ENCODE assay signal across 8 mouse cellular contexts in genomic region chr17:45886420-45887049, GRCm38 (mm10).
DNase-seq lines count a peak whose midpoint lies in the region; ATAC-seq and TF ChIP-seq lines count a peak whose summit lies in the region.

No protein-coding gene starts in this region.

- no peaks in the 10 kb centered on the region for H3K9me3 ChIP-seq in liver, postnatal 0 days (ENCODE audit: low read length)

- 0 out of 2 replicates have a peak overlapping the region, but pooled peaks have one; percentile 10 for H3K4me3 ChIP-seq in liver, postnatal 0 days (ENCODE audit: low read depth, low read length)

- TF ChIP-seq POLR2A in brain, embryonic 14.5 days (IDR thresholded peaks at IDR 0.05; ENCODE audit: borderline replicate concordance, extremely low read depth, insufficient read depth, insufficient read length, poor library complexity, severe bottlenecking), result no peak

- 26% methylated on average over 17 of the region's 17 CpGs for WGBS in liver, postnatal 0 days (ENCODE audit: insufficient replicate concordance)

- peak; percentile 20 for DNase-seq in brain, embryonic 14.5 days (ENCODE audit: low read depth)
- peak; percentile 83 for DNase-seq in forelimb bud, embryonic 11.5 days (ENCODE audit: low read depth, low spot score)
- DNase-seq in kidney, adult 11 months, result peak; percentile 70
- no peak for DNase-seq in liver, postnatal 0 days
- DNase-seq in thymus, postnatal 4 days, result no peak
- DNase-seq in right cerebral cortex, postnatal 36 days (ENCODE audit: low spot score in 2 of 2), result no peak
- no peak for DNase-seq in layer of hippocampus, adult 9-11 months

- peak overlapping the region; percentile 57 for H3K4me2 ChIP-seq in liver, postnatal 0 days (ENCODE audit: low read depth, low read length)

- peaks cover 14% of the 10 kb centered on the region for H3K4me1 ChIP-seq in liver, postnatal 0 days (ENCODE audit: insufficient read depth)

- TF ChIP-seq CTCF in brain, embryonic 14.5 days (IDR thresholded peaks at IDR 0.05; ENCODE audit: borderline replicate concordance, extremely low read depth, insufficient read depth, insufficient read length), result no peak
- TF ChIP-seq CTCF in liver, postnatal 0 days (IDR thresholded peaks at IDR 0.05; ENCODE audit: low read depth), result no peak

- peak; percentile 18 for ATAC-seq in liver, postnatal 0 days
- ATAC-seq in frontal cortex, adult (ENCODE audit: low TSS enrichment), result no peak

- H3K9ac ChIP-seq in liver, postnatal 0 days (replicated peaks), result peak overlapping the region; percentile 38

- H3K27ac ChIP-seq in liver, postnatal 0 days (ENCODE audit: low read depth), result peak overlapping the region; percentile 74

- H3K36me3 ChIP-seq in liver, postnatal 0 days (replicated peaks; ENCODE audit: insufficient read depth, low read length), result no peaks in the 10 kb centered on the region

- no peaks in the 10 kb centered on the region for H3K27me3 ChIP-seq in liver, postnatal 0 days (ENCODE audit: insufficient read depth, low read length)

- no peak for TF ChIP-seq EP300 in liver, postnatal 0 days (IDR thresholded peaks at IDR 0.05; ENCODE audit: low read depth)

Comparison
In these comparisons a context has a peak if more than half of its experiments do, and no peak if none do; other contexts are left out.
1. DNase-seq: peak in brain, embryonic 14.5 days (single experiment), forelimb bud, embryonic 11.5 days (single experiment) and kidney, adult 11 months (single experiment); none in liver, postnatal 0 days (single experiment), thymus, postnatal 4 days (single experiment), right cerebral cortex, postnatal 36 days (0 of 2) and layer of hippocampus, adult 9-11 months (single experiment).